Mouse (Mus musculus) E14TG2a.4 (cell line): ENCODE data around the gene Kit.

Source experiments
- CTCF ChIP-seq: conservative IDR thresholded peaks from 2 replicates; pipeline ENCODE4 v1.5.1; 2014; ENCODE audit warnings: low read length
- POU5F1 ChIP-seq: IDR thresholded peaks from 2 replicates; pipeline ENCODE4 v1.6.1; 2014; ENCODE audit warnings: low read length, borderline replicate concordance

GRCm38 (mm10) chr5:75663768-75664167 is 89.1 kb downstream of the Kit start:
- TF ChIP-seq CTCF = no peak
- no peak for TF ChIP-seq POU5F1
